Mouse (Mus musculus) G1E-ER4 (cell line): Measurements from ENCODE around the gene Itgb7. TPM values are rescaled to one million over a fixed set of nuclear protein-coding genes. Genes with fewer than 3 reads are reported as not detected.

Source experiments
- GATA1 ChIP-seq: IDR thresholded peaks from one replicate; pipeline ENCODE4 v1.8.0; 2012; ENCODE audit warnings: low read length, inconsistent platforms
- polyA plus RNA-seq: library from polyadenylated mRNA; stranded (reverse); fragments of >175 nt; gene quantifications from 2 replicates; pipeline ENCODE4 v1.2.3, GENCODE M21; 2012

Gene Itgb7
- 29.3 and 36.6 TPM in 2 replicates for polyA plus RNA-seq

GRCm38 (mm10) chr15:102231748-102232147, at the start of gene Itgb7:
Itgb7 (minus strand) TSS chr15:102231944.
- TF ChIP-seq GATA1: no peak

GRCm38 (mm10) chr15:102280623-102281022, 48.9 kb upstream of the Itgb7 start:
- TF ChIP-seq GATA1: no peak

DNA sequence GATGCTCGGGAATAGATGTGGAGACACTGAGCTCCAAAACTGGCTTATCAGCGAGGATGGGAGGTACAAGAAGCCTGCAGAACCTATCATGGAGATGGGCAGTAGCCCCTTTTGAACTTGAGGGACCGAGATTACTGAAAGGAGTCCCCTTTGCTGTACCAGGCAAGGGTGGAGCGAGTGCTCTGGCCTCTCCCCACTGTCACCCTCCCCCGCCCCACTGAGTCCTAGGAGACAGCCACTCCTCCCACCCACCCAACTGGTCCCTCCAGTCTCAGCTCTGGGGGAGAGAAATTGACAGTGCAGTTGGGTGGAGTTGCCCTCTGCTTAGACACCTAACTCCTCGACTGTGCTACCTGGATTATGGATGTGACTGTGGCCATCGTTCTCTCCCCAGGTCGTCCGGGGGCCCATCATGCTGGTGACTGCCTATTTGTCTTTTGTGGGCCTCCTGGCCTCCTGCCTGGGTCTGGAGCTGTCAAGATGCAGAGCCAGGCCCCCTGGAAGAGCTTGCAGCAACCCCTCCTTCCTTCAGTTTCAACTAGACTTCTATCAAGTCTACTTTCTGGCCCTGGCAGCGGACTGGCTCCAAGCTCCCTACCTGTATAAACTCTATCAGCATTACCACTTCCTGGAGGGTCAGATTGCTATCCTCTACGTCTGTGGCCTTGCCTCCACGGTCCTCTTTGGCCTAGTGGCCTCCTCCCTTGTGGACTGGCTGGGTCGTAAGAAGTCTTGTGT, 48.2 kb upstream of the Itgb7 start:
- no peak for TF ChIP-seq GATA1

GRCm38 (mm10) chr15:102279092-102279782, 47.5 kb upstream of the Itgb7 start, which contains the start of gene Mfsd5:
Mfsd5 (plus strand) TSS chr15:102279454.
- no peak for TF ChIP-seq GATA1

- TF ChIP-seq GATA1: no peak
These were observed 47.0 kb upstream of the Itgb7 start for GRCm38 (mm10) chr15:102278726-102279091.

GRCm38 (mm10) chr15:102273982-102274716, 42.4 kb upstream of the Itgb7 start:
- TF ChIP-seq GATA1: no peak

DNA sequence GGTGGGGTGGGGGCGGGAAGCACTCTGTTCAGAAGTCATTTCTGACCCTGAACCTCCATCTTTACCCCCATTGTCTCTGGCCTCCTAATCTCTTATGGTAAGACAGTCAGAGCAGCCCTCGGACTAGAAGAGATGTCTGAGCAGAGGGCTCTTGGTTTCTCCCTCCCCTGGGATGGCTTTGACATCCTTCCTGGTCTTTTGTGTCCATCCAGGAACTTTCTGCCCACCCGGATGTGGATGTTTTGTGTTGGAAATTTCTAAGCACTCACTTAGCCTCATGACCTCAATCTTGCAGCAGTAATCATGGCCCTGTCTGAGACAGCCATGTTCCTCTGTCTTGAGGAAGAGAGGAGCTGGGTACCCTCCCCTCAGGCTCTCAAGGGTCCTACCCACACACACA, 39.7 kb upstream of the Itgb7 start:
- no peak for TF ChIP-seq GATA1

DNA sequence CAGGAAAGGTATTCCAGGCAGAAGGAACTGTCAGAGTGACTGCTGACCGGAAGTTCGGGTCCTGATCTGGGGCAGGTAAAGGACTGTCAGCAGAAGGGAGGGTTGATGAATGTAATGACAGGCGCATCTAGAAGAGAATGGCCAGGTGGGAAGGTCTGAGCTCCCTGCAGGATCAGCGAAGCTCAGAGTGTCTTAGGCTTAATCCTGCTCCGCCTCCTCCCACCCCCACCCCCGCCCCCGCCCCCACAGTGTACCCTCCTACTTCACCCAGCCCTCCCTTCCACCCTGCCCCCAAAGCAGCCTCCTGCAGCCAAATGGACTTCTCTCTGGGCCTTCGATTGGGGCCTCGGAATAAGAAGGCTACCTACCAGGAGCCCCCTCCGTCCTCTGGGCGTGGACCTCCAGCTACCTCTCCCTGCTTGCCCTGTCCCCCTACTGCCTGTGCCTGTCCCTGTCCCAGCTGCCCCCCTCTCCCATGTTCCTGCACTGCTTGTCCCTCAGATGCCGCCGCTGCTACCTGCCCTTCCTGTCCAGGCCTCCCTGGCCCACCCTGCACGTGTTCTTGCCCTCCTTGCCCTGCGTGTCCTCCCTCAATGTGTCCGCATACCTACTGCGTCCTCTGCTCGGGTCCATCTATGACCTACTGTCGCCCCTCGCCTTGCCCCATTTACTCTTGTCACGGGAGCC, 38.7 kb upstream of the Itgb7 start, which contains the start of gene Gm9918:
Gene Gm9918, plus strand, starts transcription at position 290 of the 687 bp plus-strand sequence.
- TF ChIP-seq GATA1: no peak

- no peak for TF ChIP-seq GATA1
These were observed 33.8 kb upstream of the Itgb7 start for GRCm38 (mm10) chr15:102265548-102265947.

GRCm38 (mm10) chr15:102263037-102263436, 31.3 kb upstream of the Itgb7 start:
- TF ChIP-seq GATA1: no peak

DNA sequence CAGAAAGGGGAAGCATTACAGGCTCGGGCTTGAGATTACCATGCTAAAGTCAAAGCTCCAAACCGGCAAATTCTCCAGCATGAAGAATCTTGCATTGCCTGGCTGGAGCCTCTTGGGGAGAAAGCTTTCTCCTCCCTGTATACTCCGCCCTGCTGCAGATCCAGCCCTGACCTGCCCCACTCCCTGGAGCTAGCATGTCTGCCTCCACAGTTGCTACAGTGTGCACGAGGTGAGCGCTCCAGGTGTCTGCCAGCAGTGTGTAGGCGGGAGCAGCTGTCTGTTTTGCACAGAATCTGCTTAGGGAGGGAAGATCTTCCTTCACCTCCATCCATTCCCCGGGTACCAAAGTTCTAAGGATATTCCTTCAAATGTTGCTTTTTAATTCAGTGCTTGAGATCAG, 30.8 kb upstream of the Itgb7 start:
- no peak for TF ChIP-seq GATA1

- no peak for TF ChIP-seq GATA1
These were observed 27.0 kb upstream of the Itgb7 start for GRCm38 (mm10) chr15:102258581-102259253.

DNA sequence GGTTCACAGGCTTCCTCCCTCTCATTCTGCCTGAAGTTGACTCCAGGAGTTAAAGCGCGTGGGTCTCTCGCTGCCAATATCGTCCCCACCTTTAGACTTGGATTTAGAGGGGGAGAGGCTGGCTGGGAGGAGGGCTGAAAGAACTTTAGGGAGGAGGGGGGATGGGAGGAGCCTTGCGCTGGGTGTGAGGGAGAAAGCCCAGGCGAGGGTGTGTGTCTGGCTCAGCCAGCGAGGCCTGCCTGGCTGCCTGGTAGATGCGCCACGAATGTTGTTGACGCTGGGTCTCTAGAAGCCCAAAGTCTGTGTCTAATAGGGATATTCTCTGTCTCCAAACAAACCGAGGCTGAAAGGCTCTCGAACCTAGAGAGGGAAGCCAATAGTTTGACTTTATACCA, 26.3 kb upstream of the Itgb7 start:
- TF ChIP-seq GATA1: no peak

DNA sequence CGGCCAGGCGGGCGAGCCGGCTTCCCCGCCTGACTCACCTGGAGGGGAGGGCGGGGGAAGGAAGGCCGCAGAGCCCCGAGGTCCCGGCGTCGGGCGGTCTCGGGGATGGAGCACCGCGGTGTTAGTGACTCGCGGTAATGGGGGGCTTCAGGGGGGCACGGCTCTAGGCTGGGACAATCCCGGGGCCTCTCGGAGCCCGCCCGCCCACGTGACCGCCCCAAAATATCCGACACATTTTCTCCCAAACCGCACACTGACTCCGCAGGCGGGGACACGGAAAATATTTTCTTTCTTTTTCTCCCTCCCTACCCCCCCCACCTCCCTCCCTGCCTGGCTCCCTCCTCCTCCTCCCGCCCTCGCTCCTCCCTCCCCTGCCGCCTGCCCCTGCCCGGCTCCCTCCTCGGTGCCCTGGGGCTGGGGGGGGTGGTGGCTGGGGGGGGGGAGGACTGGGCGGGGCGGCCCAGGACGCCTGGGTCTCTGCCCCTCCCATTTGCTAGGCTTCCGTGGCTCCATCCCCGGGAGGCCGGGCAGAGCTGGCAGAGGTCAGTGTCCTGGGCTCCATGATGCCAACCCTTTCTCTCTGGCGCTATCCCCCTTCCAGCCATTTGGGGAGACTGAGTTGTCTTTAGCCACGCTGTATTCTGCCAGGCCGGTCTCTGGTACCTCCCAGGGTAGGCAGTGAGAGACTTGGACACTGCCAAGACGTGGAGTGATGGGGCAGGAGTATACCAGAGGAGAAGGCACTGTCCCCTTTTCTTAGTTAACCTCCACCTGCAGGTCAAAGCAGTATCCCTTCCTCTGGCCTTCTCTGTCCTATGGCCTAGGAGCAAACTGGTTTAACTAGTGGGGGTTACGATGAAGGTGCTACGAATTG, 25.7 kb upstream of the Itgb7 start, which contains the start of gene Rarg:
Gene Rarg, minus strand, starts transcription at position 316 of the 874 bp plus-strand sequence.
- TF ChIP-seq GATA1: no peak
